Mouse (Mus musculus) brain, adult 10 weeks (tissue): ENCODE measurements around the gene Nup62. TPM values are rescaled to one million over a fixed set of nuclear protein-coding genes. Genes with fewer than 3 reads are reported as not detected.

ENCODE experiments used
- polyA plus RNA-seq: library from polyadenylated mRNA; stranded (reverse); fragments of 350-450 nt; fragmentation: Illumina TruSeq; extraction: RNeasy Lipid Tissue Mini Kit (QIAGEN cat#74804); gene quantifications from one replicate; pipeline ENCODE4 v1.2.3, GENCODE M21; 2015; ENCODE audit warnings: low read depth, low replicate concordance

Nup62 gene
- 24.4 TPM for polyA plus RNA-seq

DNA sequence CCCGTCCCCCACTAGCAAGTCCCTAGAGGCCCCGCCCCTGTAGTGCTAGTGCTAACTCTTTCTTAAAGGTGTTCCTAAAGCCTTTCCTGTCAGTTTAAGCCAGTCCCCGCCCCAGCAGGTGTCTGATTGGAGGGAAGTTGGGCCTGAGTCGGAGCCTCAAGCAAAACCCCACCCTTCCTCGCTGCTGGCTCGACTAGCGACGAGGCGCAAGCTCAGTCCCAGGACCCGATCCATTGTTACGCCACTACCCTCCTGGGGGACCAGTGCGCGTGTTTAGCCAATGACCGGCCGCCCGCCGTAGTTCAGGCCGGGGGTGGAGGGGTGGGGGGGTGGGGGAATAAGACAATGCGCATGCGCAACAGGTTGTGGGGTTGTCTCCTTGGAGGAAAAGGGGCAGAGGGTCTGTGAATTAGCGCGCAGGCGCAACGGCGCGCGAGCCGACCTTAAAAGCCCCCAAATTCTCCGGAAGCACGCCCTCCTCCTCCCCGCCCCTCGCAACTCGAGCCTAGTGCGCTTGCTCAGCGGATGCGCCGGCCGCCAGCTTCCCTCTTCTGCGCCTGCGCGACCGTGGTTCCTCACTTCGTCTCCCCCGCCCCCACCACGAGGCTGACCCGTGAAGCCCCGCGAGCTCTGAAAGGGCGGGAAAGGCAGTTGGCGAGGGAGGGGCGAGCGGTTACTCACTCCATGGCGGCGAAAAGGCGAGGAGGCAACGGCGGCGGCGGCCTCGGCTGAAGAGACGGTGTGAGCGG lies at the start of gene Nup62, which contains the start of gene Il4i1:
Gene Nup62 (plus strand): TSS at position 368 of the 749 bp plus-strand sequence.
Gene Il4i1 (plus strand): TSS at position 667 of the 749 bp plus-strand sequence.

DNA sequence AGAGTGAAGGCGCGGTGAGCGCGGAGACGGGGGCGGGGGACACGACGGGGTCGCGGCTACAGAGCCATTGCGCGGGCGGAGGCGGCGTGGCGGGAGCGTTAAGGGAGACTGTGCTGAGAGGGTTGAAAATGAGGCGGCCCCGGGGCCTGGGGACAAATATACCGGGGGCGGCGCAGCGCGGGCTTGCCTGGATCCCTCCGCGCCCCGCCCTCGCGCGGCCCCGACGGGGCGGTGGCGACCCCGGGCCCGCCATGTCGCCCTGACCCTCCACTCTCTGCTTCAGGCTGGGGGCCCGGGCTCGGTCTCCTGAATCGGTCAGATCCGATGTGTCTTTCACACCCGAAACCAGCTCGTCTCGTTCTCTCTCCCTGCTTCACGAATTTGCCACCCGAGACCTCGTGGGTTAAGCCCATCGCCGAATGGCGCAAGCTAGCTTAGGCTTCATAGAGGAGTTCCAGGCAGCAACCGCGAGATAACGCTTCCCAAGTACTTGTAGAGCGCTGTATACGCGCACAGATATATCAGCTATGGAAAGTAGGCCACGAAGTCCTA lies 658 bp downstream of the Nup62 start, which contains the start of gene Atf5:
Gene Atf5 (minus strand): TSS at position 189 of the 552 bp plus-strand sequence.

DNA sequence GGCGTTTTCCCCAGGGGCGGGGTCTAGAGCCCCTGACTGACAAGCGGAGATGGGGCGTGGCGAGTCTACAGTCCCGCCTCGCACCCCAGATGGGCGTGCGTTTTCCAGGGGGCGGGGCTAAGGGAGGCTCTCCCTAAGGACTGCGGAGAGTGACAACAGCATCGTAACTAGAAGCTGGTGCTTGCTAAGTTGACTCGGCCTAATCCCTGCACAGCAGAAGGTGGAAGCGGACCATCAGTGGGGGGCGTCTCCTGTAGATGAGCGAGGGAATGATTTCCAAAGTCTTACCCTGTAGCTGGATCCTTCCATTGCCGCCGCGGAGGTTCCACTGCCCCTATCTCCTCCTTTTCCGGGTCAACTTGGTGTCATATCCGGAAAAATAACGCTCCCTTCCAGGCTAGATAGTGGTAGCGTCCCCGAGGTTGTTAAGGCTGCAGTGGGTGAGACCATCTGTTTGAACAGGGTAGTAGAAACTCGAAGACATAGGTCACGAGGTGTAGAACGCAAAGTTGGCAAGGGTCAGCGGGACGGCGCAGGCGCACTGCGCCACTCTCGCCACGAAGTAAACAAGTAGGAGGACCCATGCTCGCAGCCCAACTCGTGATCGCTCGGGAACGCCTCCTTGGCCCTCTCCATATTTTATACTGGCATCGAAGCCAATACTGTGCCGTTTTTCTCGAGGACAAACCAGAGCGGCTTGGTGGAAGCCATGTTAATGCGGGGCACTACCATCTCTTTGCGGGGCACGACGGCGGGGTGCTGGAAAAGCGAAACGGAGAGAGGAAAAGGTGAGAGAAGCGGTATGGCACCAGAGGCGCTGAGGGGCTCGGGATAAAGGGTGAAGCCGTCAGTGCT lies 32.9 kb downstream of the Nup62 start, which contains the start of the genes Akt1s1 and Tbc1d17:
Gene Akt1s1 (plus strand): TSS at position 431 of the 855 bp plus-strand sequence.
Gene Tbc1d17 (minus strand): TSS at position 519 of the 855 bp plus-strand sequence.

DNA sequence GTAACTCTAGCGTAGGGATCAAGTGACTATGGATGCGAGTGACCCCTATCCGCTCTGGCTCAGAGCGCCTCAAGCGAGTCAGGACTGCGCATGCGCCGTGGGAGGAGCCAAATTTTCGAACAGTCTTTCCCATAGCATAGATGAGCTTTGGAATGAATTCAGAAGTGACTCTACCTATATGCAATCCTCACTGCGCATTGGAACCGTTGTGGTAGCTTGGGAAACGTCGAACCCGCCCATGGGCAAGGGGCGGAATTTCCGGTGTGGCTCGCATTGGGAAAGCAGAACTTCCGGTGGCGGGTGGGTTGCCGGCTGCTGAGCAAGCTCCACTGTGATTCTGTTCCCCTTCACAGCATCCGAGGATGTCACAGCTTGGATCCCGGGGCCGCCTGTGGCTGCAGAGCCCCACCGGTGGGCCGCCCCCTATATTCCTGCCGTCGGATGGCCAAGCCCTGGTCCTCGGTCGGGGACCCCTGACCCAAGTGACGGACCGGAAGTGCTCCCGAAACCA lies 41.2 kb downstream of the Nup62 start, which contains the start of gene Pnkp:
Gene Pnkp (plus strand): TSS at position 98 of the 511 bp plus-strand sequence.

DNA sequence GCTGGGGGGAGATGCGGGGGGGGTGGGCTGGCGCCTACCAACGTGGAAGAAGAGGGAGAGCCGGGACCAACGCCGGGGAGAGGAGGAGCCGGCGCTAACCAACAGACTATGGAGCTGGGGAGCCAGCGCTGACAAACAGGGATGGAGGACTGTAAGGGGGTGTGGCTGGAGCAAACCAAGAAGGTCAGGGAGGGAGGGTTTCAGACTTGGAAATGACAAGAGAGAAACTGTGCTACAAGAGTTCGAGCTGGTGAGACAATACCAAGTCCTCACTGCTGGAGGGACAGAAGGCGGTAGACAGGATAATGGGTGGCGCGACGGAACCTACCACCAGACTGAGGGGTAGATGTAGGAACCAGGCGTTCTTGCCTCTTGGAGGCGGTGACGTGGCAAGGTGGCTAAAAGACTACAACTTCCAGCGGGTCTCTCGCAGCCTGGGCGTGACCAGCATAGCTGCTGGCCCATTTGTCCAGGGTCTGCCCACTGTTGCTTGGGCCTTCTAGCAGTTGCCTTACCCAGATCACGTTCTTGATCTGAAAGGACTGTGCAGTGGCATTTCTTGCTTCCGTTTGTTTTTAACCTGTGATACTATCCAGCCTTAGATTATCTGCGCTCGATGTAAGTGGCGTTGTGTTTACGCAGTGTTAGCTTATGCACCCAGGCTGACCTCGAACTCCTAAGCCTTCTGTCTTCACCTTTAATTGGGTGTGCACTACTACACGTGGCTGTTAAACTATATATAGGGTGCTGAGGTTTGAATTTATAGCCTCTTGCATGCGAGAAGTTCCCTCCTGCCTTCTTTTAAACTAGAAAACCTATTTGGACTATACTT lies 54.0 kb downstream of the Nup62 start, which contains the start of gene Ptov1:
Gene Ptov1 (minus strand): TSS at position 92 of the 832 bp plus-strand sequence.

Other genes starting within 250 kb of the Nup62 start
- gene Napsa, start 243.7 kb upstream of the Nup62 start, polyA plus RNA-seq: not detected
- 68.0 TPM for gene Kcnc3, start 225.4 kb upstream of the Nup62 start, polyA plus RNA-seq
- 18.8 TPM for gene Myh14, start 145.2 kb upstream of the Nup62 start, polyA plus RNA-seq
- gene Izumo2, start 107.3 kb upstream of the Nup62 start, polyA plus RNA-seq: not detected
- gene Vrk3, start 67.7 kb upstream of the Nup62 start, polyA plus RNA-seq: 30.2 TPM
- gene Zfp473, start 65.0 kb upstream of the Nup62 start, polyA plus RNA-seq: 0.91 TPM
- gene Il4i1, start 299 bp downstream of the Nup62 start, polyA plus RNA-seq: 0.34 TPM
- 22.3 TPM for gene Atf5, start 570 bp downstream of the Nup62 start, polyA plus RNA-seq
- gene Akt1s1, start 32.9 kb downstream of the Nup62 start, polyA plus RNA-seq: 53.1 TPM
- 63.8 TPM for gene Tbc1d17, start 33.0 kb downstream of the Nup62 start, polyA plus RNA-seq
- gene Pnkp, start 41.1 kb downstream of the Nup62 start, polyA plus RNA-seq: 27.9 TPM
- gene Ptov1, start 53.7 kb downstream of the Nup62 start, polyA plus RNA-seq: 258 TPM
- 56.8 TPM for gene Med25, start 76.6 kb downstream of the Nup62 start, polyA plus RNA-seq
- gene Fuz, start 80.0 kb downstream of the Nup62 start, polyA plus RNA-seq: 21.6 TPM
- 188 TPM for gene Ap2a1, start 113.4 kb downstream of the Nup62 start, polyA plus RNA-seq
- 1.3 TPM for gene Tsks, start 127.1 kb downstream of the Nup62 start, polyA plus RNA-seq
- 76.4 TPM for gene Cpt1c, start 158.8 kb downstream of the Nup62 start, polyA plus RNA-seq
- gene Prmt1, start 170.5 kb downstream of the Nup62 start, polyA plus RNA-seq: 235 TPM
- gene Irf3, start 181.6 kb downstream of the Nup62 start, polyA plus RNA-seq: 45.8 TPM
- 3.6 TPM for gene Bcl2l12, start 182.6 kb downstream of the Nup62 start, polyA plus RNA-seq
- gene Scaf1, start 200.3 kb downstream of the Nup62 start, polyA plus RNA-seq: 83.6 TPM
- gene Rras, start 201.9 kb downstream of the Nup62 start, polyA plus RNA-seq: 17.7 TPM
- 23.9 TPM for gene Prr12, start 236.8 kb downstream of the Nup62 start, polyA plus RNA-seq
- gene Nosip, start 246.3 kb downstream of the Nup62 start, polyA plus RNA-seq: 64.6 TPM
- gene Prrg2, start 246.6 kb downstream of the Nup62 start, polyA plus RNA-seq: 11.6 TPM